Mouse (Mus musculus) left cerebral cortex, adult 9 months (tissue): ENCODE measurements at regions not wholly inside any gene's neighbourhood (a gene's known extent, or its start where the extent isn't known, plus 50 kb on each side); places are given as distances from the start of the nearest gene placed in this dataset.

Source experiments
- DNase-seq, 2 experiments: peaks; one replicate each; pipeline ENCODE4 v3.0.0; 2022; ENCODE audit warnings: low spot score in 2 of 2

DNA sequence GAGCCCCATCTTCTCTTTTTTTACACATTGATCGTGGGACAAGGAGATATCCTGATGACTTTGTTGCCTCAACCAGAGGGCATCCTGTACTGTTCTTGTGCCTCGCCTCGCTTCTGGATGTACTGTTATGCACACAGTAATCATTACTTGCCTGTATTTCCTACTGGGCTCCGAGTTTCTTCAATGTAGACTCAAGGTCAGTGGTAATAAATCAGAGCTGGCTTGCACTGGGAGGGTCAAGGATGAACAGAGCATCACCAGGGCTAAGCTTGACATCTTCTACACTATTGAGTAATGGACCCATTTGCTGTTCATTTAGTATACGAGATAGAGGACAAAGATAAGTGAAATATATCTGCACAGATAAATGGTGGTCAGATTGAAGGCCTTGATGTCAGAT, 295.1 kb upstream of the Igfbp3 start:
- no peak for DNase-seq

DNA sequence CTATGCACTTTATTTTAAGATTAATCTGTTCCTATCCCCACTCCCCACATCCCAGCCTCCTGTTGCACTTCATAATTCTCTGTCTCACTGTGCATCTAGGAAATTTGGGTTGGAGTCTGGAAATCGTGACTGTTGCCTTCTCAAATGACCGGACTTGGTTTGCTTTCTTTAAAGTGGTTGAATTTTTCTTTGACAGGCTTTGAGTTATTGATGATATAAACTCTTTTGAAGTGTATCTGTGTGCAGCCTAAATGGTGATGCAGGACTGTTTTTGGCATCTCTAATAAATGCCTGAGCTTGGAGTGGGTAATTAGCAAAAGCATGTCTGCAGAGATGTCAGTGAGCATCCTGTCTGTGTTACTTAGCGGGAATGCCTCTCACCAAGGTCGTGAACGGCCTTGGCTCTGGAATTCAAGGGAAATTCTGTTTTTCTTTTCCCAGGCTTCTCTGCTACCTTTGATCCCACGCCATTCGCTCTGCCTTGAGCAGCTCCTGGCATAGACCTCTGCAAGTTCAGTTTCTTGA, 292.8 kb upstream of the Igfbp3 start:
- no peak for DNase-seq

DNA sequence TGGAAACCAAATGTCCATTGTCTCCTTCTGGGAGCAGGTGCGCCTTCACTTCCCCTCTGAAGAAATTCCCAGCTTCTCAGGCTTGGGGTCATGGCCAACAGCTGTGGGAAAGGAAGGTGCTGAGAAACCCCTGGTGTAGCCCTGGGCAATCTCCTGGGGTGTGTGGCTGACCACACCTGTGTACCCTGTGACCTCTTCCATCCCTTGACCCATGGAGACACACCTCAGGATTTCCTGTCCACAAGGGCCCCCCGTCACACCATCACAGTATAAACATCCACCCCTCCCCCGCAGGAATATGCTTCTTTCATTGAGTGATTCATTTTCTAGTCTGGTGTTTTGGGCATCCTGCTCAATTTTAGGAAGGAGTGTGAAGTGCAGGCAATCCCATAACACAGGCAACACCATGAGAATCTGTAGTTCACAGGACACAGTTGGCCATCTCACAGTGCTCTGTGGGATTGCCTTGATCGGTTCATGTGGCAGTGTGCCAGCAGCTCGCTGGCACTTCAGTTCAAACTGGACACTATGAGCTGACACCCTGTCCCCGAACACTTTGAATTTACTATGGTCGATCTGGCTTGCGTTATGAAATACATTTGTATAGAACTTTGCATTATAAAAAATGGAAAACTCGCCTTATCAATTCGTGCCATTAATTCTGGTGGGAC, 291.1 kb upstream of the Igfbp3 start:
- DNase-seq = no peak

DNA sequence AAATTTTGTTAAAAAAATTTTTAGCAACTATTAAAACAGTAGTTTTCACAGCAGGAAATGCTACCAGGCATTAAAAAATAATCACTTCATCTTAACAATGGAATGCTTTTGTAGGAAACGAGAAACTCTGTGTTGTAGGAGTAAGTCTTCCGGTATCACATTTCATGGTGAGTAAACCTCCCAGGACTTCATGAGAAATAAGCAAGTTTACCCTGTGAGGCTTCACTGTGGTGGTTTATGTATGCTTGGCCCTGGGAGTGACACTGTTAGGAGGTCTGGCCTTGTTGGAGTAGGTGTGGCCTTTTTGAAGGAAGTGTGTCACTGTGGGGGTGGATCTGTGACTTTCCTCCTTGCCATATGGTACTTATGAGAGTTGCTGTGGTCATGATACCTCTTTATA, 289.0 kb upstream of the Igfbp3 start:
- DNase-seq = no peak

DNA sequence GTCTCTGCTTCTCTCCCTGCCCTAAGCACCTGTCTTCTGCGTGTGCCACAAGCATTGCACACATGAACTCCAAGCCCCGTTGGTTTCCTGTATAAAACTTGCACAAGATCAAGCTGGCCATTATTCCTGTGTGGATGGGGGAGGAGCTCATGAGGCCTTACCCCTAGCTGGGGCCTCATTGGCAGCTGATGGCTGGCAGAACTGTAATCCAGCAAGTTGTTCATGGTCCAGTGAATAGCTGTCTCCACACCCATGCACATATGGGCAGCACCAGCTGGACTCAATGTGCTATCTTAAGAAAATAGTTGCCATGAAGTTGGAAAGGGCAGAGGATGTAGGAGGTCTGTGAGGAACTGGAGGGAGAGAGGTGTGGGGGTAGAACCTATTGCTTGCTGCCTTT, 288.3 kb upstream of the Igfbp3 start:
- no peak for DNase-seq

DNA sequence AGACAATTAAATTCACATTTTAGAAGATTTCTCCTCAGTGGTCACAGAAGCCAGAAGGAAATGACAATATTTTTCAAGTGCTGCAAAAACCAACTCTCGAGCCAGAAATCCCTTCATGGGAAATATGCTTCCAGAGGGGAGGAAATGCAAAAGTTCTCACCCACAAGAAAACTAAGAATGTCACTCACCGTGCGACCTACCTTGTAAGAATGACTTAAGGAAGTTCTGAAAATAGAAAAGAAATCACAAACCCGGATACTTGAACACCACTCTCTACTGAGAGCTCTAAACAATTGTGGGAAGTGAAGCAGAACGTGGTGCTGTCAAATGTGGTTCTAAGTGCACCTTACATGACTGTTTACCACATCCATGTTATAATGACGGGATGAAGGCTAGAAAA, 284.1 kb upstream of the Igfbp3 start:
- DNase-seq = no peak

DNA sequence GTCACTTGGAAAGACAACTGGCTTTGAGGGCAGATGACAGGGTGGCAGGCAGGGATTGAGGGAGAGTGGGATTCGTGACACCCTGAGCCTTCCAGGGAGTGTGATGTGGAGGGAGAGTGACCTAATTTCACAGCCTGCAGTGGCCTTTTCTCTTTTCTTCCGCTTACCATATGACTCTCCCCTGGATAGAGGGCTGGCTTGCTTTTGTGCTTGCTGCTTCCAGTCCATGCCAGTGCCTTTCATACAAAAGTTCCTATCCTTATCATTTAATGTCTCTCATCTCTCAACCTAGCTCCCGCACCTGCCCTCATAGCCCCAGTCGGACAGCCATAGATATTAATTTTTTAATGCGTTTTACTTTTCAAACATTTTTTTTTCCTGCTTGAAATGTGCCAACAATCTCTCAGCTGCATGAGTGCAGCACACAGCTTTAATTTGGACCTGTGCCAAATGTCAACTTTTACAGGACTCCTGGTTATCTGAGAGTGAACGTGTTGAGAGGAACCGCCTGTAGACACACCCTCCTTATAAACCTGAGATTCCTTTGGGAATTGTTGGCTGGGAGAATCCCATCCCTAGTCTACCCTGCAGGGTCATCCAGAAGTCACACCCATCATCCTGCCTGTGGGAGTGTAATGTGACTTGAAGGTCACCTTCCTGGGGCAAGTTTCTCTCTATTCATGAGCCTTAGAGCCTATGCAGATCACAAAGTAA, 260.3 kb upstream of the Igfbp3 start:
- DNase-seq = no peak

DNA sequence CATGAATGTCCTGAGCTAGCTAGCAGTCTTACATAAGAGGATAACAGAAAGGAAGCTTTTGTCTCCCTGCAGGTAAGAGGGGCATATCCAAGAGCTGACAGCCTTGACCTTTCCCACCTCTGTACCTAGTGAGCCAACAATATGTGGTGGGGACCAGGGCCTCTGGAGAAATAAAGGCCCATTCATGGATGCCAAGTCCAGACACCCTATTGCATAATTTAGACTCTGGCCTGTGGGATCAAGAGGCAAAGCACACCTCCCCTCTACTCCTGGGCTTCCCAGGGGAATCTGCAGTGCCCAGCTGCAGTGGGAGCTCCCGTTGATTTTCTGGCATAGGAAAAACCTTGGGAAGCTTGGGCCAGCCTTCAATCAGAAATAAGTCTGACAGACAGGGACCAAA, 251.8 kb upstream of the Igfbp3 start:
- DNase-seq = no peak

DNA sequence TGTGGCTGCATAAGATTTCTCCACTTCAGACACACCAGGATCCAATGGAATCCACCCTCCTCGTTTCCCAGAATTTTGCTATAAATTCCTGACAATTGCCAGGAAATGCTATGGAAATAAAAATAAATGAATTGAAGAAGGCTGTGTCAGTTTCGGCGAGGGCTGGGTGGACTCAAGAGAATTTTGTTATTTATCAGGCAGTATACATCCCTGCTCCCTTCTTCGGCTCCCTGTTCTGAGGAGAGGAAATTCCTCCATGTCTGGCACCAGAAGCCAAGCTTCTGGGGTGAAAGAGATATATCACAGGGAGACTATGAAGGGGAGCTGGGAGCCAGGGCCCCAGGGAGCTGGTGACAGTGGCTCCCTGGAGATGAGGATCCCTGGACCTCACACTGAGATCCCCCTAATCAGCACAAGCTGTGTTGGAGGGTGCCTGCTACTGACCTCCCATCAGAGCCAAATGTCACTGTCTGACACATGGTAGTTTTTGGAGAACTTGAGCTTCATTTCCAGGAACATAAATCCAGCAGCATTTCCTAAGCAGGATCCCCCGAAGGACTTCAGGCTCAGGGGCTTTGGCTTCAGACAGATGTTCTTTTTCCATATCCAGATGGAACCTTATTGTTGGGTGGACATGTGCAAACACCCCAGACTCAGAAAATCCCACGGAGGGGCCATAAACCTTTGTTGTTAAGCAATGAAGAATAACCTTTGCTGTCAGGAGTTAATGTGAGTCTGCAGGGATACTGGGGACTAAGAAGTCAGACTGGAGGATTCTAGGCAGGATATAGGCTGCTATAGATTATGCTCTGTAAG, 248.4 kb upstream of the Igfbp3 start:
- DNase-seq = no peak

DNA sequence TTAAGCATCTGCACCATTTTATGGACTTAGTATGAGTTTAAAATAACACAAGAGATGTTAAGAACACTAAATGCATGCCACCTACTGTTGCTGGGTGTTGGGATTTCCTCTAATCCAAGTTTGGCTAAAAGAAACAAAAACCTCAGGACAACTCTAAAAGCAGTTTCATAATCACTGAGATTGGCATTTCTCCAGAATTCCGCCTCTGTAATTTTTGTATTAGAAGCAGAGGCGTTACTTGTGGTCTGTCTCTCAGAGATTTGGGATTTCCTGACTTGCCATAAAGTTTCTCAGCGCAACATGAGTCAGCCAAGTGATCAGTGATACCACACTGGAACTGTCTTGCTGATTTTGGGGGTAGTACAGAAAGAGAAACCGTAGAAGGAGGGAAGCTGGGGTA, 238.0 kb upstream of the Igfbp3 start:
- DNase-seq = no peak

DNA sequence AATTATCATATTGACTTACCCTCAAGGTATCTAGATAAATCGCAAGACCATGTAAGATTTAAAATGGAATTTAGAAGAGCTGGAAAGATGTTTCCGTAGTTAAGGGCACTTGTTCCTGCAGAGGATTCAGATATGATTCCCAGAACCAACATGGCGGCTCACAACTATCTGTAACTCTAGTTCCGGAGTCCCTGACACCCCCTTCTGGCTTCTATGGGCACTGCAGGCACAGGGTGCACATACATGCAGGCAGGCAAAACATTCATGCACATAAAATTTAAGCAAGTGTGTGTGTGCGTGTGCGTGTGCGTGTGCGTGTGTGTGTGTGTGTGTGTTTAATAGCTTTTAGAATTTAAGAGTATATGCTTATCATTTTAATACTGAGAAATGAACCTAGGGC, 230.8 kb upstream of the Igfbp3 start:
- no peak for DNase-seq

DNA sequence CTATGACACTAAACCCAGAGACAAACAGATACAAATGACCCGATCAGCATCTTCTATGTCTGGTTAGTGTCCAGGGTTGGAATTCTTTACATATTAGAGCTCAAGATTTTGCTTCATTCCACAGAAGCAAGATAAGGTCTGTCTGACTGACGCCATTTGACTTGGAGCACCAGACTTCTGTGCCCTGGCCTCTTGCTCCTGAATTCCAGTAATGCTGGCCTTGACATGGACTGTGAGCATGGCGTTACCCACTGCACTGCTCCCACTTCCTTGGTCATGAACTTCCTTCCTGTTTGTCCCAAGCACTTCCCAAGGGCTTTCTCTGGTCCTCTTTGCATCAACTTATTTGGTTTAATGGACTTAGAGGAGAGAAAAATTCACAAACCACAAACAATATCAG, 225.6 kb upstream of the Igfbp3 start:
- no peak for DNase-seq

DNA sequence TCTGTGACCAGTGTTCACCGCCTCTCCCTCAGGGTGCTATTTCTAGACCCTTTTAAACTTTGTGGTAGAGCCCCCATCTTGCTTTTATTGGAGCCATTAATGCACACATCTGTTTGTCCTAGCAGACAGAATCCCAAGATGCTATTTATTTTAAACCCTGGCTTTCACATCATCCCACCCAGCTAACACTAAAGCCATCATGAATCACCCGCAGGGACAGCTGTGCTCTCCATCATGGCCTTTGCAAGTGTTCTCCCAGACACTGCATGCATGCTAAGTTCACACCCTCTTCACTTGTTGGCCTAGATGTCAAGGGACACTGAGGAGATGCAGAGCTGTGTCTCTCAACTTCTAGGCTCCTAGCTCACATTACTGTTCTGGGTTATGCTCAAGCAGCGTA, 220.9 kb upstream of the Igfbp3 start:
- no peak for DNase-seq

DNA sequence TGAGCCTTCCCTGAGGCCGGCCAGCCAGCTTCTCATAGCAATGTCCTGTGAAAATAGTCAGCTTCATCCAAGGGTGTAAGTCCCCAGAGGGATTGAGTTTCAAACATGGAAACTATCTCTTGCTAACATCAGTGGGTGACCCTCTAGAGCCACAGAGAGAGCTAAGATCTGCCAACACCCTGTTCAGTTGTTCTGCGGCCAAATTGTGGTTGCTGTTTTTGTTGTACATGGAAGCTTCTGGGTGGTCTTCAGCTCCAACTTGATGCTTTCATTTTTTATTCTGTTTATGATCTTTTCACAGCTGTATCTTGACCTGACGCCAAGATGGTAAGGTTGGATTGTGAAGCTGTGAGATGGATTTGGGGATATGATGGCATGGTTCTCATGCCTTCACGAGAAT, 214.0 kb upstream of the Igfbp3 start:
- no peak for DNase-seq

DNA sequence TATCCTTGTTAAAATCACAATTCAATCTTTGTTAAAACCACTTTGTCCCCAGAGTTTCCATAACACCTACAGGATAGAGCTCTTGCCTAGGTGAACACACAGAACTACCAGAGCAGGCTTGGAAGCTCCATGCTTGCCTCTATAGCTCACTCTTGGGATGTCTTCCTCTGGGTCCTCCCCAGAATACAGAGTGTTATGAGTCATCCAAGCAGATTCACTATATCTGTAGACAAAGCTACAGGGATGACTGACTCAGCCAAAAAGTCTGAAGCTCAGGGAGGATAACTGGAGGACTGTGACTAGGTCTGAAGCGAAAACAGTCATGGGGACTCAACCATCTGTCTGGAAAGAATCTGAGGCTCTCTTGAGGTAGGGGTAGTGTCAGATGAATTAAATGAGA, 211.5 kb upstream of the Igfbp3 start:
- DNase-seq = no peak

DNA sequence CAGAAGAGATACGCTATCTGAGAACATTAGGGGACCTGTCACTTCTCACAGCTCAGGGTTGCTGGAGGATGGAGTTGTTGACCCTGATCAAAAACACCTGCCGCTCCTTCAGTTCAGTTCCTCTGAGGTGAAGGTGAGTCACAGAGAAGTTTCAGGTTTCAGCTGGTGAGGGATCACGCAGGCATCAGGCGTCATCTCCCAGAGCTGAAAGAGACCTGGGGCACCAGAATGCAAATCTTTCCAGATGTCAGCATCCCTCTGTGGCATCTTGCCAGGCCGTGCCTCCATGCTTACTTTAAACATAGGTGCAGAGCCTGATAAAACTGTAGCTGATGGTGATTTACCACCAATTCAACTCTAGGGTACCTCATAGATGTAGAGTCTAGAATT, 210.4 kb upstream of the Igfbp3 start:
- no peak for DNase-seq

DNA sequence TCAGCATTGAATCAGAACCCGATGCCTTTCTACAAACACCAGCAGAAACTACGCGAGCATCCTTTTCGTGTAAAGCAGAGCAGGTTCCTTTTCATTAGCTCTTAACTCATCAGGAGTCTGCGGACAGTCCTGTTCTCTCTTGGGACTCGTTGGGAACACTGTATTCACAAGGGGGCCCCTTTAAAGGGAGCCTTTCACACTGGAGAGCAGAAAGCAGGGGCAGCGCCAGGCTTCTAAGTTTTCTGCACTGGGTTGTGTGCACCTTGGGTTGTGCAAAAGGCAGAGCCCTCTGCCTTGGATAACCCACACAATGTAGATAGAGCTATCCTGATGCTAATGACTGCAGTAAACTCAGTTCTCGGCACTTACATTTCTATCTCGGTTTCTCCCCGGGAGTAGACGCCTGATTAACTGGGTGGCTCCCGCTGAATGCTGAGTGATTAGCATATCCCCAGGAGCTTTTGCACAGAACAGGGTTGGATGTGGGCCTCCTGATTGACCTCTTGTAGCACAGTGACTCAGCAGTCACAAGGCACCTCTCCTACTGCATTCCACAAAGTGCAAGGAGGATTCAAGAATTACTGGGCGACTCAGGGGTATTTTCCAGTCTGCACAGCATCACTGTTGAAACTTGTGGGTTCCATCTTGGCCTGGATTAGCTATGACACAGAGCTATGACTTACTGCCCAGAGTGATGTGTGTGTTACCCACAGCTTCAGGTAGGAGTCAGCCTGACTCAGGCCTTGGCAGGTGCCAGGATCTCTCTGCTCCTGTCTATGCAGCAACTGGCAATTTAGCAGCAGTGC, 209.8 kb upstream of the Igfbp3 start:
- DNase-seq = no peak

DNA sequence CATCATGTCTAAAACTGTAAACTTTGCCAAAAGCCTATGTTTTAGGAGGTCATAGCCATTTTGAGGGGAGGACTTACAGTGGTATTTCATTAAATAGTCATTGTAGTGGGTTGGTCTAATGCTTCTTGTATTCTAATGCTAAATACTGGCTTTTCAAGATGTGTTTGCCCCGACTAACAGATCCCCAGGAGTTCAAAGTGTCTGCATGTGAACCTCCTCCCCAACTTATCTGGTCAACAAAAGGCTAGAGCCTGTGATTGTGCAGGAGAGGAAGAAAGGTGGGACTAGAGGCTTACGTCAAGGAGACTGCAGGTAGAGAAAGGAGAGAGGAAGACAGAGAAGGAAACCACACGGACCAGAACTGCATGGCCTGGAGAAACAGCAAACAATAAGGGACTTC, 198.9 kb upstream of the Igfbp3 start:
- DNase-seq = no peak

DNA sequence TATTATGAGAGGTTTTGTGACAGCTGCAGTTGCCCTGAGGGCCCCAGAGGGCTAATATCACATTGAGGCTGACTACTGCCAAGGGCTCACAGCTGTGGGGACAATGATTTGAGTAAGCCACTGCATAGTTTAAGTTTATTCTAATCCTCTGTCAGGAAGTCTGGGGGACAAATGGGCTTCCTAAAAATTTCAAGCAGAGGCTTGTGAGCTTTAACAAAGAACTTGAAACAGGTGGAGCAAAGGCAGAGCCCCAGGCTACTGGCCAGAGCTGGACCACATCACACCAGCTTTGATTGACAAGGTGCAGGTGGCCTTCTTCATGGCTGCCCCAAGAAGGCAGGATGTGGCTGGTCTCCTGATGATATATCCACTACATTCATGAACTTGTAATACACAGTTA, 195.3 kb upstream of the Igfbp3 start:
- no peak for DNase-seq

DNA sequence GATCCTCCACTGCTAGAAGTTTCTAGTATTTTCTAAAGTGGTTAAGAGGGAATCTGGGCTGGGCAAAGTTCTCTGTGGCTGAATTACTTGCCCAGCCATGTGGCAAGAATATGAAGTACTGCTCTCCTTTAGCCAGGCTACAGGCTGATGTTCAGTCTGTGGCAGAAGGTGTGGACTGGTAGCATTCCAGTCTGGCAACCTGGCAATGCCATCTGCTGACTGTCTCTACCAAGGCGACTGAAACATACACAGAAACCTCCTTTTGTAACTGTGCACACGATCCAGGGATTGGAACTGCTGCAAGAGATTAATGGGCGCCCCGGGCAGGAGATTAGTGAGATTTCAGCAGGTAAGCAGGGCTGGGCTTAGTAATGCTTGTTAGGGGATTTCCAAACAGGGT, 190.9 kb upstream of the Igfbp3 start:
- no peak for DNase-seq

DNA sequence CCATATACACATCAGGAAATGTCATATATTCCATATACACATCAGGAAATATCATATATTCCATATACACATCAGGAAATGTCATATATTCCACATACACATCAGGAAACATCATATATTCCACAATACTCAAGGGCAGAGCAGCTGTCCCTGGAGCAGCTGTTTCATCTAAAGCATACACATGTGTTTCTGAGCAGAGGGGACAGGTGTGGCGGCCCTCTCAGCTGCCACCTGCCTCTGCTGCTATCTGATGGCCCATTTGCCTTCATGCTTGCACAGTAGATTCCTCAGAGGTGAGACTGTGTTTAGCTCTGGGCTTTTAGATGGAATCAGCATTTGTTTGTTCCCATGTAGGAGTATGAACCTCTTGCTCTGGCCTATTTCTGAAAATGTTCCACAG, 158.1 kb upstream of the Igfbp3 start:
- no peak for DNase-seq

DNA sequence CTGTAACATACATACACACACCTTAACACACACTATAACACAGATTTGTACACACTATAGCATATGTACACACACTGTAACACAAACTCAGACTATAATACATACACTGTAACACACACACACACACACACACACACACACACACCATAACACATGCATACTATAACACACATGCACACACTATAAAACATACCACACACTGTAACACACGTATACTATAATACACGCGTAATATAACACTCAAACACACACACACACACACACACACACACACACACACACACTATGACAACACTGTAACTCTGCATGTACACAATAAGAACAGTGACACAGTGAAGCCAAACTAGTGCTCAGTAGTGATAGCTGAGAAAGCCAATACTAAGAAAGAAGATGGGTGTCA, 147.7 kb upstream of the Igfbp3 start:
- no peak for DNase-seq
